24 mouse cellular contexts compared by ENCODE assay signal in genomic region chr4:31689083-31689482, GRCm38 (mm10).
"Had no signal": no experiment of that assay in that cellular context is flagged by ENCODE, and none has a peak within 500 bp of the region (broad histone marks: within the 10 kb centered on the region; RNA-seq: fewer than 3 reads in every experiment).

No protein-coding gene starts in this region.

- H3K36me3 ChIP-seq: heart, embryonic 10.5 days; heart, embryonic 12.5 days; hindbrain, embryonic 10.5 days; hindbrain, embryonic 12.5 days; intestine, embryonic 15.5 days; limb, embryonic 10.5 days had no signal

- H3K4me1 ChIP-seq: heart, embryonic 10.5 days; heart, embryonic 12.5 days; hindbrain, embryonic 10.5 days; hindbrain, embryonic 12.5 days; intestine, embryonic 15.5 days; limb, embryonic 10.5 days had no signal

- DNase-seq: gastrocnemius, adult 2 months; gastrocnemius, postnatal 10 days; gastrocnemius, postnatal 25 days; heart, adult 18-20 months; heart, postnatal 10 days; heart, postnatal 4 days; kidney, adult 18-20 months; kidney, adult 8-10 months; kidney, postnatal 10 days; kidney, postnatal 25 days; kidney, postnatal 4 days had no signal

- H3K4me3 ChIP-seq: gastrocnemius, adult 2 months; heart, embryonic 10.5 days; heart, embryonic 12.5 days; hindbrain, embryonic 10.5 days; hindbrain, embryonic 12.5 days; intestine, embryonic 15.5 days; layer of hippocampus, adult 2 months; left cerebral cortex, adult 2 months; limb, embryonic 10.5 days had no signal

- H3K9ac ChIP-seq: heart, embryonic 12.5 days; hindbrain, embryonic 12.5 days; hindbrain, embryonic 14.5 days; intestine, embryonic 15.5 days had no signal

- H3K4me2 ChIP-seq: heart, embryonic 12.5 days; hindbrain, embryonic 12.5 days; hindbrain, embryonic 14.5 days; intestine, embryonic 15.5 days had no signal

- H3K27me3 ChIP-seq: heart, embryonic 12.5 days; hindbrain, embryonic 12.5 days; intestine, embryonic 15.5 days had no signal

- ATAC-seq: forebrain, embryonic 16.5 days; hindbrain, embryonic 16.5 days; inflammation-experienced regulatory T-cells, adult 6 months; intestine, embryonic 15.5 days; intestine, postnatal 0 days had no signal

- H3K27ac ChIP-seq: gastrocnemius, adult 2 months; heart, embryonic 10.5 days; hindbrain, embryonic 10.5 days; hindbrain, embryonic 12.5 days; hindbrain, embryonic 14.5 days; intestine, embryonic 15.5 days; layer of hippocampus, adult 2 months; left cerebral cortex, adult 2 months; limb, embryonic 10.5 days had no signal

- H3K9me3 ChIP-seq: heart, embryonic 10.5 days; heart, embryonic 12.5 days; hindbrain, embryonic 10.5 days; hindbrain, embryonic 12.5 days; intestine, embryonic 15.5 days; limb, embryonic 10.5 days had no signal
